16 mouse cellular contexts compared by ENCODE assay signal in genomic region chr3:41557267-41557995, GRCm38 (mm10).
"Had no signal": no experiment of that assay in that cellular context is flagged by ENCODE, and none has a peak within 500 bp of the region (broad histone marks: within the 10 kb centered on the region; RNA-seq: fewer than 3 reads in every experiment).

No protein-coding gene starts in this region.

- H3K4me2 ChIP-seq: limb, embryonic 12.5 days; limb, embryonic 15.5 days; liver, embryonic 11.5 days; lung, embryonic 15.5 days; midbrain, embryonic 13.5 days had no signal

- H3K4me3 ChIP-seq: layer of hippocampus, adult 2 months; left cerebral cortex, adult 2 months; limb, embryonic 12.5 days; limb, embryonic 15.5 days; lung, embryonic 15.5 days; midbrain, embryonic 13.5 days had no signal

- H3K4me1 ChIP-seq: limb, embryonic 12.5 days; limb, embryonic 15.5 days; lung, embryonic 15.5 days; midbrain, embryonic 13.5 days had no signal

- H3K9ac ChIP-seq: limb, embryonic 12.5 days; limb, embryonic 15.5 days; liver, embryonic 14.5 days; liver, postnatal 0 days; lung, embryonic 15.5 days; midbrain, embryonic 13.5 days had no signal

- ATAC-seq: liver, postnatal 0 days; midbrain, embryonic 13.5 days had no signal

- DNase-seq: kidney, adult 9 months; kidney, postnatal 14 days; layer of hippocampus, adult 9-11 months; liver, postnatal 0 days; lung, postnatal 10 days; lung, postnatal 4 days; thymus, adult 18-20 months; thymus, postnatal 36 days had no signal

- H3K9me3 ChIP-seq: limb, embryonic 15.5 days; lung, embryonic 15.5 days had no signal

- H3K36me3 ChIP-seq: limb, embryonic 12.5 days; limb, embryonic 15.5 days; lung, embryonic 15.5 days; midbrain, embryonic 13.5 days had no signal

- H3K27me3 ChIP-seq: limb, embryonic 12.5 days; limb, embryonic 15.5 days; lung, embryonic 15.5 days had no signal

- H3K27ac ChIP-seq: layer of hippocampus, adult 2 months; left cerebral cortex, adult 2 months; limb, embryonic 12.5 days; limb, embryonic 15.5 days; liver, embryonic 14.5 days; lung, embryonic 15.5 days; midbrain, embryonic 13.5 days had no signal
